Mouse (Mus musculus) neural tube, embryonic 10.5 days (tissue): ENCODE data around the gene Pitx3.
"Not testable (repeated sequence)": the region's sequence is repeated elsewhere in the genome, so short reads cannot be mapped to it uniquely, and the experiment has no call there.

ENCODE experiments used
- DNase-seq: peaks from one replicate; pipeline ENCODE4 v3.0.0-alpha.2; 2017; ENCODE audit warnings: low spot score; ENCODE audit errors: extremely low spot score

Pitx3 gene

DNA sequence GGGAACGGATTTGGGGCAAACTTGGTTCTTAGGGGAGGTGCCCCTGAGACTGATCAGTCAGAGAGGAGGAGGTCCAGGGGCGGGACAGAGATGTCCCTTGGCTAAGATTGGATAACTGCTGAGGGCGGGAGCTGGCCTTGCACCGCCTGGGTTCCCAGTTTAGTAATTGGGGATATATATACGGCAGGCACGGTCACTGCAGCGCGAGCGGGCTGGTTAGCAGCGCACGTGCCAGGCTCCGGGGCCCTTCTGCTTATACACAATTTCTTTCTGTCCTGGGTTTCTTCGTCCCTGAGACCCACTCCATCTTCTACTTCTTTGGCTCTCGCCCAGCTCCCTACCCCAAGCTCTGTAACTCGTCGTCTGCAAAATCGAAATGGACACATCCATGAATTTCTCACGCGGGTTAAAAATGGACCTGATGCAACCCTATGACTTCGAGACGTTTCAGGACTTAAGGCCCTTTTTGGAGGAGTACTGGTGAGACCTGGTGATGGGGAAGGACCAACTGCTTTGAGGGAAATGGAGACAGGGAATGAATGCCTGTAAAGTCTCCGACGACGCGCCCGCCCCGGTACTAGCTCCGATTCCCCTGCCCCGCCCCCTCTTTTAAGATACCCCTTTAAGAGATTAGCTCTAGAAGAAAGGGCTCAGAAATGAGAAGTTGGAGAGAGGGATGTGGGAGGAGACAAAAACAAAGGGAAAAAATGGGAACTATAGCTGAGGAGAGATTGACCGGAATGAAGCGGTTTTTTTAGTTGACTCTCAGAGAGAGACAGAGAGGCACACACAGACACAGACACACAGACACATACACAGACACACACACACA lies 16.2 kb downstream of the Pitx3 start, which contains the start of gene Elovl3:
Gene Elovl3, plus strand, starts transcription at position 204 of the 832 bp plus-strand sequence.
- DNase-seq, result no peak

- no peak for DNase-seq
These were observed 16.8 kb downstream of the Pitx3 start for GRCm38 (mm10) chr19:46131283-46131682.

DNA sequence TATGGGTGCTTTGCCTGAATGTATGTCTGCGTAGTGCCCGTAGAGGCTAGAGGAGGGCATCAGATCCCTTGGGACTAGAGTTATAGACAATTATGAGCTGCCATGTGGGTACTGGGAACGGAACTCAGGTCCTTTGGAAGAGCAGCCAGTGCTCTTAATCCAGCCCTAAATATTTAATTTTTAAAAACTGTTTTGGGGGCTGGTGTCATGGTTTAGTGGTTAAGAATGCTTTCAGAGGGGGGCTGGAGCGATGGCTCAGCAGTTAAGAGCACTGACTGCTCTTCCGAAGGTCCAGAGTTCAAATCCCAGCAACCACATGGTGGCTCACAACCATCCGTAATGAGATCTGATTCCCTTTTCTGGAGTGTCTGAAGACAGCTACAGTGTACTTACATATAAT lies 18.4 kb downstream of the Pitx3 start:
- DNase-seq, result not testable (repeated sequence)

- no peak for DNase-seq
These were observed 21.8 kb downstream of the Pitx3 start for GRCm38 (mm10) chr19:46126301-46126700.

DNA sequence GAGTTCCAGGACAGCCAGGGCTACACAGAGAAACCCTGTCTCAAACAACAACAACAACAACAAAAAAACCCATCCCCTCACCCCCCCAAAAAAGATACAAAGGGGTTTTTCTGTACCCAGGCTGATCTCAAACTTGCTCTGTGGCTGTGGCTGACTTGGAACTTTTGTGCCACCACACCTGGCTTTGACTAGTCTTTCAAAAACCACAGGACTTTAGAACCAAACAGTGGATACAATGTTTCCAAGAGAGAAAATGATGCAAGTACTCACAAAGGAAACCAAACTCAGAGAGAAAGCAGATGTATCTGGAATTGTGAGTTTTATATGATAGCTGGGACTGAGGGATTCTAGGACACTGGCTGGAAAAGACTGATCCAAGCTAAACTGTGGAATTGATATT lies 23.5 kb downstream of the Pitx3 start:
- no peak for DNase-seq

- no peak for DNase-seq
These were observed 24.2 kb downstream of the Pitx3 start for GRCm38 (mm10) chr19:46123876-46124275.

DNA sequence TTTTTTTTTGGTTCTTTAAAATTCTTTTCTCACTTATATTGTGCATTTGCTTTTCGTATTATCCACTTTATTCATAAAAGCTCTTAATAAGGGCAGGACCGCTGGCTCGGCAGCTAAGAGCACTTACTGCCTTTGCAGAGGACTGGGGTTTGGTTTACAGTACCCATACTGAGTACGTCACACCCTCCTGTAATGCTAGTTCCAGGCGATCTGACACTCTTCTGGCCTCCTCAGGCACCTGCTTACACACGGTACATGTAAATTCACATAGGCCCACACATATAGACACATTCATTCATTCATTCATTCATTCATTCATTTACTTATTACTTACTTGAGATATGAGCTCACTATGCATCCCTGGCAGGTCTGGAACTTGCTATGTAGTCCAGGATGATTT lies 27.3 kb downstream of the Pitx3 start:
- no peak for DNase-seq

- DNase-seq, result no peak
These were observed 28.7 kb downstream of the Pitx3 start for GRCm38 (mm10) chr19:46119458-46119857.

DNA sequence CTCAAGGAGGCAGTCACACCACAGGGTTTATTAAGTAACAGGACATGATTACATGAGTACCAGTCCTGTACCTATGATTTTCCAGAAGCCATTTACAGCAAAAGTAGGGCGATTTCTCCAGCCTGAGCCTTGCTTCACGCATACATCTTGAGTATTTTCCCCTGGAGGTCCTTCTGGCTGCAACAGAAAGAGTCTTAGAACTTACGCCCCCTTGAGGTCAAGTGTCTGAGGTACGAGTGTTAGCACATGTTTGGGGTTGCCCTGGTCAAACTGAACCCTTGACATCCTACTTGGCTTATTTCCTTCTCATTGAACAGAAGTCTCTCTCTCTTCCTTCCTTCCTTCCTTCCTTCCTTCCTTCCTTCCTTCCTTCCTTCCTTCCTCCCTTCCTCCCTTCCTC lies 33.5 kb downstream of the Pitx3 start:
- DNase-seq, result no peak

DNA sequence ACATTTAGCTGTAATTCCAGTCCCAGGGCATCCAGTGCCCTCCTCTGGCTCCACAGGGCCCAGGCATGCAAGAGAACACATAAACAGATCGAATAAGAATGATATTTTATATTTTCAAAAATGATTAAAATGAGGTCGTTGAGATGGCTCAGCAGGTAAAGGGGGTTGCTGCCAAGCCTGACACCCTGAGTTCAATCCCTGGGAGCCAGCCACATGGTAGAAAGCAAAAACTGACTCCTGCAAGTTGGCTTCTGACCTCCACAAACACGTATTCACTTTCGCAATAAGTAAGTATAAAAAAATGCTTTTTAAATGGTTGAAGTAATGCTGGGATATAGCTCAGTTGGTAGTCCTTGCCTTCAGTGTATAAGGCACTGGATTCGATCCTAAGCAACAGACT lies 37.3 kb downstream of the Pitx3 start:
- DNase-seq, result no peak

DNA sequence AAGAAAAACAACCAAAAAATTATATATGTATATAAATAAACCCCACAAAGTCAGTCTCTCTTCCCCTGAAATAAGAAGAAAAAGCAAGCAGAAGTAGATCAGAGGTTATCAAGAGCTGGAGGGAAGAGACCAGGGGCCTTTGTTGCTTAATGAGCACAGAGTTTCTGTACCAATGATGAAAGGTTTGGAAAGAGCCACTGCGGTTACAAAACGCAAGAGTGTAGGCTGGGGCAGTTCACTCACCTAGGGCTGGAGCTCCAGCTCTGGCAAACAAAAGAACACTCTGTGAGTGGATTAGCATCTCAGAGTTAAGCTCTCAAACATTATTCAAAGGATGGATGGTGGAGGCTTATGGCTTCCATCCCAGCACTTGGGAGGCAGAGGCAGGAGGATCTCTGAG lies 37.9 kb downstream of the Pitx3 start:
- no peak for DNase-seq

DNA sequence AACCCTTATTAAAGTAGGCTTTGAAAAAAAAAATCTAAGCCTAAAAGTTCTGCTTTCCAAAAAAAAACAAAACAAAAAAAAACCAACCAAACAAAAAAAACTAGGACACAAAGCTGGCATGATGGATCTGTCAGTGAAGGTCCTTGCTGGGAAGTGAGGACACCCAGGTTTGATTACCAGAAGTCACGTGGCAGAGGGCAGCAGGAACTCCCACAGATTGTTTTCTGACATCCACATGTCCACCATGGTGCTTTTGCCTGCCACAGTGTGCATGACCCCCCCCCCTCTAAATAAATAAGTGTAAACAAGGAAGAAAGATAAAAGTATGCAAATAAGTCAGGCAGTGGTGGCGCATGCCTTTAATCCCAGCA lies 44.0 kb downstream of the Pitx3 start:
- DNase-seq, result no peak

GRCm38 (mm10) chr19:46103437-46104186 lies 44.5 kb downstream of the Pitx3 start:
- DNase-seq, result no peak

GRCm38 (mm10) chr19:46099561-46099960 lies 48.6 kb downstream of the Pitx3 start:
- DNase-seq, result no peak

DNA sequence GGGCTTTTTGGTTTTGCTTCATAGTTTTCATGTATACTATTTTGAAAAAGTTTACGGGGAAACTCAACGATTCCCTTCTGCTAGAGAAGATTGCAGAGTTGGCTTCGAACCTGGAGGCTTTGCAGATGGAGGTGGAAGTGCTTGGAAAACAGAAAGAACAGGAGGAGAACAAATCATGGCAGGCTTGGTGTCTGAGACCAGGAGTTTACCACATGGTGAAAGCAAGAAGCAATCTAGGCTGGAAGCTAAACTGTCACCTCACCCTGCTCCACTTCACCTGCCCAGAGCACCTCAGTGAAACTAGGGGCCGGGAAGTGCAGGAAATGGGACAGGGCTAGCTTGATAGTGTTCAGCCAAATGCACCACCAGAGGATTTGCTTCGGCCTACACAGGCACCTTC lies 51.7 kb downstream of the Pitx3 start:
- DNase-seq, result no peak

DNA sequence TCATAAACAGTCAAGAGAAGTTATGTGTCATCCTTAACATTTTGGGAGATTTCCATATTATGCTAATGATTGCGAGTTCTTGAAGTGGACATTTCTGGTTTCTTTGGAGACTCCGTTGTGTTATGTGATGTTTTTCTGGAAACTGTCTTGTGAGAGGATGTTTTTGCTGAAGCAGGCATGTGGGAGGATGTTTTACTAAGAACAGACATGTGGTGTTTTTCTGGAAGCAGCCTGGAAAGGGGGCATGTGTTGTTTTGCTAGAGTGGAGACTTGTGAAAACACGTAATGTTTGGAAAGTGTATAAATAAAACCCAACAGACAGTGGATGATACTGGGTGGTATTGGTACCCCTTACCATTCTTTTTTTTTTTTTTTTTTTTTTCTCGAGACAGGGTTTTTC lies 52.8 kb downstream of the Pitx3 start:
- no peak for DNase-seq

DNA sequence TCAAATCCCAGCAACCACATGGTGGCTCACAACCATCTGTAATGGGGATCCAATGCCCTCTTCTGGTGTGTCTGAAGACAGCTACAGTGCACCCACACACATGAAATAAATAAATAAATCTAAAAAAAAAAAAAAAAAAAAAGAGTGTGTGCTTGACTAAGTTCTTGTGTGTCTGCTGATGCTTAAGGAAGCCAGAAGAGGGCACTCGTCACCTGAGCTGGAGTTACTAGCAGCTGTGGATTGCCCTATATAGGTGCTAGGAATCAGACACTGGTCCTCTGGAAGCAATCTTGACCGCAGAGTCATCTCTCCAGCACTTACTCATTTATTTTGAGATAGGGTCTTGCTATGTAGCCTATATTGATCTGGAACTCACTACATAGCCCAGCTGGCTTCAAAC lies 54.0 kb downstream of the Pitx3 start:
- no peak for DNase-seq

GRCm38 (mm10) chr19:46091641-46092040 lies 56.5 kb downstream of the Pitx3 start:
- DNase-seq, result no peak

GRCm38 (mm10) chr19:46087871-46088270 lies 60.3 kb downstream of the Pitx3 start:
- no peak for DNase-seq

DNA sequence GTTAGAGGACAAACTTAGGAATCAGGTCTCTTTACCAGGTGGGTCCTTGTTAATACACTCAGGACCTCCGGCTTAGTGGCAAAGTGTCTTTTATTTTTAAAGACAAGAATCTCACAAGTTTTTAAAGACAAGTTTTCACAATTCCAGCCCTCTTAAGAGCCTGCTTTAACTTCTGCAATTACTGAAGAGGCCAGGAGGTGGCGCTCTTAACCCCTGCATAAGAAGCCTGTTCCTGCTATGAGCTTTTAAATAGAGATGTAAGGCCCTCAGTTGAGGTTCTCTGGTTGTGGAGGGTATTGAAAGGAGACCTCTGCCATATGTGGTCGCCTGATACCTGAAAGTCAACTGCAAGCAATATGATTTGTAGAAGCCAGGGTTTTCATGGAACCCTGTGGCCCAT lies 61.8 kb downstream of the Pitx3 start:
- DNase-seq, result no peak
